Mouse (Mus musculus) midbrain, embryonic 11.5 days (tissue): ENCODE measurements at regions not wholly inside any gene's neighbourhood (a gene's known extent, or its start where the extent isn't known, plus 50 kb on each side); places are given as distances from the start of the nearest gene placed in this dataset.
"Not testable (repeated sequence)": the region's sequence is repeated elsewhere in the genome, so short reads cannot be mapped to it uniquely, and the experiment has no call there.

Experiments used
- ATAC-seq: fragments of 200-750 bp; cut with Nextera tagmentation; 2 replicates; pipeline ENCODE4 v1.8.0; 2017; ENCODE audit warnings: moderate TSS enrichment, moderate library complexity; ENCODE audit not compliant: low FRiP score
- DNase-seq: peaks from one replicate; pipeline ENCODE4 v3.0.0; 2015; ENCODE audit warnings: low spot score; ENCODE audit errors: missing footprints
- H3K27ac ChIP-seq: fragments of 300-500 bp; sonication (generic); 2 replicates; pipeline ENCODE4 v1.5.1; 2014; ENCODE audit warnings: low read depth, low read length
- H3K27me3 ChIP-seq: fragments of 300-500 bp; sonication (generic); 2 replicates; pipeline ENCODE4 v1.6.1; 2014; ENCODE audit warnings: mild to moderate bottlenecking, low read length, moderate library complexity, mixed read lengths; ENCODE audit not compliant: control insufficient read depth, insufficient read depth
- H3K36me3 ChIP-seq: fragments of 300-500 bp; sonication (generic); 2 replicates; pipeline ENCODE4 v1.6.1; 2014; ENCODE audit warnings: mild to moderate bottlenecking, low read length, moderate library complexity, mixed read lengths; ENCODE audit not compliant: control insufficient read depth, insufficient read depth
- H3K4me1 ChIP-seq: fragments of 300-500 bp; sonication (generic); 2 replicates; pipeline ENCODE4 v1.6.1; 2014; ENCODE audit warnings: low read length; ENCODE audit not compliant: control insufficient read depth, insufficient read depth
- H3K4me2 ChIP-seq: fragments of 300-500 bp; sonication (generic); 2 replicates; pipeline ENCODE4 v1.6.1; 2014; ENCODE audit warnings: mild to moderate bottlenecking, moderate library complexity
- H3K4me3 ChIP-seq: fragments of 300-500 bp; sonication (generic); 2 replicates; pipeline ENCODE4 v1.5.1; 2014; ENCODE audit warnings: low read depth, low read length
- H3K9ac ChIP-seq: fragments of 300-500 bp; sonication (generic); 2 replicates; pipeline ENCODE4 v1.6.1; 2014; ENCODE audit warnings: low read length
- H3K9me3 ChIP-seq: fragments of 300-500 bp; sonication (generic); 2 replicates; pipeline ENCODE4 v1.6.1; 2016; ENCODE audit warnings: low read length; ENCODE audit not compliant: control insufficient read depth
- WGBS: fragments of 180-500 bp; shearing (Covaris S2); extraction: QIAGEN DNeasy Blood & Tissue Kit; methylation state at CpG from one replicate; pipeline ENCODE4 v1.1.7; 2014; 5-methylcytosine and 5-hydroxymethylcytosine counted together

DNA sequence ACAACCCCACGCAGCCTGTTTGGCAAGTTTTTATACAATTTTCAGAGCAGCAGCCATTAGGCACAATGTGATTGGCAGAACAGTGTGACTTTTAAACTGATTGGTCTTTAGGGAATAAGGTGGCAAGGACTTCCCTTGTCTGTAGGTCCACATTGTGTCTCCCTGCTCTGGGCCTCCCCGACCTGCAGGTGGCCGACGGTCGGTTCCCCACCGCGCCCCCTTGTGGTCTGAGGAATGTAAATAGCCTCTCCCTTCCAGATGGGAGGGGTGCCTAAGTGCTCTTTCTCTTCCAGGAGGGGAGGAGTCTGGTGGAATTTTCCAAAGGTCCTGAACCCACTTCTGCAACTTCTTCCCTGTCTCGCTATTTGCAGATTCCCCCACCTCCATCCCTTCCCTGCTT is 52.5 kb upstream of the Prr5 start:
- H3K9ac ChIP-seq, H3K36me3 ChIP-seq, H3K27ac ChIP-seq, H3K4me3 ChIP-seq, H3K4me2 ChIP-seq, H3K27me3 ChIP-seq, ATAC-seq, H3K9me3 ChIP-seq: not testable (repeated sequence)
- WGBS, result 9% methylated on average over 8 of the region's 8 CpGs
- peaks cover 10% of the 10 kb centered on the region for H3K4me1 ChIP-seq
- DNase-seq, result peak; percentile 95

DNA sequence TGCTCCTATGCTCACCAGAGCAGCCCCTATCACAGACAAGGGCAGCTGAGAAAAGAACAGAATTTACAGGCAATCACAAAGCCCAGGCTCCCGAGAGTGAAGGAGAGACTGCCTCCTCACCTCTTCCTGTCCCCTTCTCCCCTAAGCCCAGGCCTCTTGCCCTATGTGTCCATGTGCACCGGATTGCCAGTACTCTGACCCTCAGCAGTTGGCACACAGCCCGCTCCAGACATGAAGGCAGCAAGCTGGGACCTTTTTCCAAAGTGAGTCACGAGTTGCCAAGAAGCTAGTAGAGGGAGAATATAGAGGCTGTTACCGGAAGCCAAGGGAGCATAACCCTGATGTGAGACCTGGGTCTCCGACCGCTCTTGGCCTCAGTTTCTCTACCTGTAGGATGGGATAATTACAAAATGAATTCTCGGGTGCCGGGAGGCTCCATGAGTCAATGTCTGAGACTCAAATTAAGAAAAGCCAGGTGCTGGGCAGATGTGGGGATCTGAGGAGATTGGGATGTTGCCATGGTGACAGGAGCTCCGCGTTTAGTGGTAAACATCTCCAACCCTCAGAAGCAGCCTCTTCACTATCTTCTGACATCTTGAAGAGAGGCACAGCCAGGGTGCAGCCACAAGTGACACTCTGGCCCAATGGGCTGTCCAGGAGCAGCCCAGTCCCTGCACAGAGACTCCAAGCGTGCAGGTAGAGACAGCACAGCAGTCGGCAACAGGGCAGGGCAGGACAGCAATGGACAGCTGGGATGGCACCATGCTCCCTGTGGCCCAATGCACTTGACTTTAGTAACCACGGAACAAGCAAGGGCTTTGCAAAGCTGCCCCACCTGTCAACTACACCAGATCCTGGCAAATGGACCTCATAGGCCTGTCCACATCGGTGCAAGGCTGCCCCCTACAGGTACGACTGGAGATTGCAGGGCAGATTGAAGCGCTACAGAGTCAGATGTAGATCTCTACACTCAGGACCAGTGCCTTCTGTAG is 55.6 kb upstream of the Prr5 start:
- WGBS, result 56% methylated on average over 17 of the region's 17 CpGs
- no peak overlapping the region for H3K9ac ChIP-seq
- H3K9me3 ChIP-seq, result no peaks in the 10 kb centered on the region
- no peak overlapping the region for H3K4me2 ChIP-seq
- no peaks in the 10 kb centered on the region for H3K36me3 ChIP-seq
- DNase-seq, result peak; percentile 99
- peak; percentile 60 for ATAC-seq
- H3K27ac ChIP-seq, result no peak overlapping the region
- H3K4me3 ChIP-seq, result no peak overlapping the region
- peaks cover 5% of the 10 kb centered on the region for H3K27me3 ChIP-seq
- peaks cover 7% of the 10 kb centered on the region; the same call in 1 of the 2 replicates for H3K4me1 ChIP-seq

DNA sequence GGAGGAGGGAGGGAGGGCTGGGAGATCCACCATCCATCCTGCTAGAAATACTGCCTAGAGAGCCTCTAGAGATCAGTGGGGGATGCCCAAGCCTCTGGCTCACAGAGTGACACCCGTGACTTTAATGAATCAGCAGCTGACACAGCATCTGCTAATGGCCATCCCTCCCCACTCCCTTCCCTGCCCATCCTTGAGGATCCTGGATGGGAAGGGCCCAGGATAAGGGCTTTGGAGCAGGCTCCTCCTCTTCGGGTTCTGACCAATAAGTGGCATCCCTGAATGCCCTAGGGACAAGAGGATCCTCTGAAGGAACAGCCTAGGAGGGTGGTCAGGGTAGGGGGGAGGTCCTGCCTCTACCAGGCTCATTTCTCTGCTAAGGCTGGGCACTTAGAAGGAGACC is 55.3 kb upstream of the Rtl6 start:
- Histone ChIP-seq H3K27ac (no peak overlapping the region), H3K4me1 (peaks cover 7% of the 10 kb centered on the region; the same call in 1 of the 2 replicates), H3K4me3 (no peak overlapping the region), H3K36me3 (no peaks in the 10 kb centered on the region), H3K4me2 (no peak overlapping the region), H3K9ac (no peak overlapping the region), H3K9me3 (no peaks in the 10 kb centered on the region), H3K27me3 (peaks cover 5% of the 10 kb centered on the region)
- DNase-seq (no peak), ATAC-seq (0 out of 2 replicates have a peak, but pooled peaks have one; percentile 26)
- WGBS, result 29% methylated on average over 2 of the region's 2 CpGs

DNA sequence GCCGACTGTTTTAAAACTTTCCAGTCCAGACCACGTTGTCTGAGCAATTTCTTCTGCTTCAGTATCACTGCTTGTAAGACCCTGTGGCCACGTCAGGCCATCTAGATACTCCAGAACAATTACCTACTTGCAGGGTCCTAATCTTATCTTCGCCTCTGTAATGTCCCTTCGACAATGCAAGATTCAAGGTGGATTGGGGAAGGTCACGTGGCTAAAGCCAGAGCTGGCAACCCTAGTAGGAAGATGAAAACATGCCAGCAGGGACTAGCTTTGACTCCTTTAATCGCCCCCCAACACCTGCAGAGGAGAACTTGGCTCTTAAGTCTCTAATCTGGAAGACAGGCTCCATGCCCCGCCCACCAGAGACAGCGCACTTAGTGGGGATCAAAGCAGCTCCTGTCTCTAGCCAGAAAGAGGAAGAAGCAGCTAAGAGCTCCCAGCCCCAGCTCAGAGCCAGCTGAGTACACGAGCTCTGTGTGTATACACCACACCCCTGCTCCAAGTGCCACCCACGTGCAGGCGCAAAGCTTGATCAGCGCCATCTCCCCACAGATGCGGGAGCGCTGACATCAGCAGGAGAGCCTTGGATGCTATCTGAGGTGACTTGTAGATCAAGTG is 52.3 kb upstream of the Rtl6 start:
- ATAC-seq (no peak), DNase-seq (no peak)
- H3K4me1 ChIP-seq, result peaks cover 7% of the 10 kb centered on the region; the same call in 1 of the 2 replicates
- 68% methylated on average over 15 of the region's 15 CpGs for WGBS
- H3K27ac ChIP-seq, result no peak overlapping the region
- no peak overlapping the region for H3K4me2 ChIP-seq
- H3K27me3 ChIP-seq, result peaks cover 3% of the 10 kb centered on the region; the same call in 1 of the 2 replicates
- H3K4me3 ChIP-seq, result no peak overlapping the region
- H3K36me3 ChIP-seq, result no peaks in the 10 kb centered on the region
- no peak overlapping the region for H3K9ac ChIP-seq
- H3K9me3 ChIP-seq, result no peaks in the 10 kb centered on the region

DNA sequence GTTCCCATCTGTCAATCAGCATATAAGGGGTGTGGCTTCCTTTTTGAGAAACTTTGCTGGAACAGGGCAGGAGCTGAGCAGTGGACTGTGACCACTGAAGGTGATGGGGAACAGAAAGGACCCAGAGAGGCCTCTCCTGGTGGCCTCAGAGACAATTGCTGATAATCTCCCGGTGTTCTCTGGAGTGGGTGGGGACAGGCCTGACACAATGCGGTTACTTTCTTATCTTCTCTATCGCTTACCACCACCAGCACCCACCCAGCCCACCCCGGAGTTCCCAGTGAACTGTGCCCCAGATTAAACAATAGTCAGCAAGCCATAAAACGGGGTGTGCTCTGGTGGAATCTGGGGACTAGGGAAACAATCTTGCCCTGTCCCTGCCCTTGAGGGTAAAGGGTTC is 51.4 kb upstream of the Rtl6 start:
- DNase-seq (no peak), ATAC-seq (no peak)
- 83% methylated on average over 5 of the region's 5 CpGs for WGBS
- Histone ChIP-seq H3K4me3 (no peak overlapping the region), H3K27me3 (peaks cover 3% of the 10 kb centered on the region; the same call in 1 of the 2 replicates), H3K27ac (no peak overlapping the region), H3K36me3 (no peaks in the 10 kb centered on the region), H3K9ac (no peak overlapping the region), H3K4me1 (peaks cover 6% of the 10 kb centered on the region; the same call in 1 of the 2 replicates), H3K4me2 (no peak overlapping the region), H3K9me3 (no peaks in the 10 kb centered on the region)
